Mouse (Mus musculus): ENCODE data around the gene Rbms3. TPM values are rescaled to one million over a fixed set of nuclear protein-coding genes. Genes with fewer than 3 reads are reported as not detected.

Rbms3 gene
- polyA plus RNA-seq, 1 experiment from 2014 or later: 48.9 TPM

DNA sequence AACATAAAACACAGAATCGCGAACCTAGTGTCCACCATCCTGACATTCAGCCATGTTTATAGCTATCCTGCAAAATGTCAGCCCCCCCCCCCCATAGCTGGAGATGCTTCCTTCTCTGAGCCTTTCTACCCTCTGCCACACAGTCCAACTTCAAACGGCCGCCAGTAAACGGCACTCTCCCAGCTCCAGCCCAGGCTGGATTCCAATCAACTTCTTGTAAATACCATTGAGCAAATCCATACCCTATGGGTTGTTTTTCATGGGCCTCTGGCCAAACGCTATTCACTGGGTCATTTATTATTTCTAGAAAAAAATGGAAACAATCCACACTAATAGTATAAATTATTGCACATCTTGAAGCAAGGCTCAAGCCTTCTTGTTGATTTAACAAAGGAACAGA lies 468.6 kb downstream of the Rbms3 start:
- no peak overlapping the region for H3K9ac ChIP-seq (replicated peaks; ENCODE audit: low read depth)
- no peak overlapping the region for H3K4me3 ChIP-seq (ENCODE audit: low read depth, low read length)
- no peak for ATAC-seq
- H3K27ac ChIP-seq (ENCODE audit: low read length): no peak overlapping the region
- no peaks in the 10 kb centered on the region for H3K9me3 ChIP-seq (ENCODE audit: low read length)
- H3K27me3 ChIP-seq (replicated peaks; ENCODE audit: insufficient read depth, low read length): no peaks in the 10 kb centered on the region
- TF ChIP-seq EP300 (IDR thresholded peaks at IDR 0.05) (no peak), CTCF (IDR thresholded peaks at IDR 0.05) (no peak)
- no peaks in the 10 kb centered on the region for H3K36me3 ChIP-seq (ENCODE audit: insufficient read depth, low read length)
- WGBS: 49% methylated on average over 6 of the region's 6 CpGs
- H3K4me2 ChIP-seq (replicated peaks; ENCODE audit: low read depth, low read length): no peak overlapping the region
- peaks cover 9% of the 10 kb centered on the region; the same call in 1 of the 2 replicates for H3K4me1 ChIP-seq (ENCODE audit: insufficient read depth, low read depth, low read length)
- no peak for DNase-seq (ENCODE audit: low spot score)

DNA sequence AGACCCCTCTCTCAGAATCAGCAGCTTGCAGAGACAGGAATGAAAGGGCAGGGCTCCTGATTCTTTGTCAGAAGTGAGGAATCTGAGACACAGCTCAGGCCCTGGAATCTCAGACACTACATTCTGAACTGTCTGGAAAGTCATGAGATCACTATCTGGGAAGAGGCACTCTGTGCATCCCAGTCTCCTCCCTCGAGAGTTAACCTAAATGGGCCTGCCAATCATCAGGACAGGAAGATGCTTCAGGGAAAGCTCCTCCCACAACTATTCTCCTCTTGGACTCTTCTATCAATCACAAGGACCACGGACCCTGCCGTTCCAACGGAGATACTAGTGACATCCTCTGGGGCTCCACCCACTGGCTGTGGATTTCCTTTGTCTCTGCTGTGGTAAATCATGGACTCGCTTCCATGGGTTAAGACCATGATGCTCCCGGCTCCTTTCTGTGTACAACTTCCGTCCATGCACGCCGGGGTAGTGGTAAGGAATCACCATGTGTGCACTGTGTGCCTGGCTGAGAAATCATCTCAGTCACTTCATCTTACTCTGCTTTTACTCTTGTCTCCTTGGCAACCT lies 473.3 kb downstream of the Rbms3 start:
- Histone ChIP-seq H3K9me3 (ENCODE audit: low read length) (no peaks in the 10 kb centered on the region), H3K4me1 (ENCODE audit: insufficient read depth, low read depth, low read length) (no peaks in the 10 kb centered on the region; the same call in 1 of the 2 replicates), H3K4me2 (replicated peaks; ENCODE audit: low read depth, low read length) (no peak overlapping the region), H3K4me3 (ENCODE audit: low read depth, low read length) (no peak overlapping the region), H3K27me3 (replicated peaks; ENCODE audit: insufficient read depth, low read length) (no peaks in the 10 kb centered on the region), H3K9ac (replicated peaks; ENCODE audit: low read depth) (no peak overlapping the region), H3K36me3 (ENCODE audit: insufficient read depth, low read length) (no peaks in the 10 kb centered on the region), H3K27ac (ENCODE audit: low read length) (0 out of 2 replicates have a peak overlapping the region, but pooled peaks have one; percentile 2)
- ATAC-seq (peak; percentile 37), DNase-seq (ENCODE audit: low spot score) (peak; percentile 26)
- TF ChIP-seq EP300 (IDR thresholded peaks at IDR 0.05) (no peak), CTCF (IDR thresholded peaks at IDR 0.05) (no peak)
- 55% methylated on average over 9 of the region's 9 CpGs for WGBS

DNA sequence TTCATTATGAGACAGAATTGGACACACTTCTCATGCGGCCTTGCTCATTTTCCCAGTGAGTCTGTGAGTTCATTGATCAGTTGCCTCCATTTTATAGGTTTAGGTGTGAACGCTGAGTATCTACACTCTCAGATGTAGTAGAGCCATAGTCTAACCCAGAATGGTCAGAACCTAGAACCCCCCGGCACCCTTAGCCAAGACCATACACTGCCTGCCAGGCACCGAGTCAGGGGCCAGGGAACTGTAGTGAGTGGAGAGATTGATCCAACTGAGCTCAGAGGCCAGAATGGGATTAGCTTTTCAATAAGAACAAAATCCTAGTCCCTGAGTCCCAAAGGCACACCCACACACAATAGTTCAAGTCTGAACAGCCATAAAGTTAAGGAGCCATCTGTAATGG lies 475.1 kb downstream of the Rbms3 start:
- H3K9ac ChIP-seq (replicated peaks; ENCODE audit: low read depth): no peak overlapping the region
- no peak overlapping the region for H3K4me3 ChIP-seq (ENCODE audit: low read depth, low read length)
- TF ChIP-seq EP300 (IDR thresholded peaks at IDR 0.05) (no peak), CTCF (IDR thresholded peaks at IDR 0.05) (no peak)
- no peaks in the 10 kb centered on the region for H3K9me3 ChIP-seq (ENCODE audit: low read length)
- ATAC-seq: no peak
- H3K4me1 ChIP-seq (ENCODE audit: insufficient read depth, low read depth, low read length): no peaks in the 10 kb centered on the region; the same call in 1 of the 2 replicates
- H3K27me3 ChIP-seq (replicated peaks; ENCODE audit: insufficient read depth, low read length): no peaks in the 10 kb centered on the region
- no peak overlapping the region for H3K27ac ChIP-seq (ENCODE audit: low read length)
- WGBS: 96% methylated on average over 4 of the region's 4 CpGs
- H3K36me3 ChIP-seq (ENCODE audit: insufficient read depth, low read length): no peaks in the 10 kb centered on the region
- H3K4me2 ChIP-seq (replicated peaks; ENCODE audit: low read depth, low read length): no peak overlapping the region
- DNase-seq (ENCODE audit: low spot score): no peak

DNA sequence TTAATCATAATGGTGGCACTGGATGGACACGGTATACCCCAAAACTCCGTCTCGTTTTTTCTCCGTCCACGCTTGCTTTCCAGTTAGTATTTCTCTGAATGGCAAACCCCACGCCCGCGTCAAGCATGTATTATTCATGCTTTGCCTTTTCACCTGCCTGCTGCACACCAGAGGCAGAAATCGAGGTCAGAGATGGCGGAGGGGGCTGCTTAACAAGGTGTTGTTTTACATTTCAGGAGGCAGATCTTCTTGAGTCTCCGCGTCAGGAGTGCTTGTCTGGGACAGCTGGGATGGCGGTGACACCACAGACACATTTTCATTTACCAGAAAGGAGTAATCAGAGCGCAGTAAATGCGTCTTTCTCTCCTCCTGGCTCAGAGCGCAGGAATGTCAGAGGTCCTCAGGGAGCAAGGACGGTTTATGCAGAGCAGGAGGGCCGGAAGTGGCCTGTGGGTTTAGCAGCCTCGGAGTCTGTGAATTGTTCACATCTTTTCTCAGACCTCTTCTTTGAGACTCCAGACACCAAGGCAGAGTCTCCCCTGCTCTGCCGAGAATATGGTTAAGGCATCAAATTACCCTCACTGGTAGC lies 475.9 kb downstream of the Rbms3 start:
- Histone ChIP-seq H3K4me1 (ENCODE audit: insufficient read depth, low read depth, low read length) (no peaks in the 10 kb centered on the region; the same call in 1 of the 2 replicates), H3K36me3 (ENCODE audit: insufficient read depth, low read length) (no peaks in the 10 kb centered on the region), H3K4me3 (ENCODE audit: low read depth, low read length) (no peak overlapping the region), H3K27me3 (replicated peaks; ENCODE audit: insufficient read depth, low read length) (no peaks in the 10 kb centered on the region), H3K9me3 (ENCODE audit: low read length) (no peaks in the 10 kb centered on the region), H3K27ac (ENCODE audit: low read length) (no peak overlapping the region), H3K9ac (replicated peaks; ENCODE audit: low read depth) (no peak overlapping the region), H3K4me2 (replicated peaks; ENCODE audit: low read depth, low read length) (no peak overlapping the region)
- no peak for ATAC-seq
- 62% methylated on average over 20 of the region's 20 CpGs for WGBS
- DNase-seq (ENCODE audit: low spot score): no peak
- TF ChIP-seq CTCF (IDR thresholded peaks at IDR 0.05) (no peak), EP300 (IDR thresholded peaks at IDR 0.05) (no peak)

DNA sequence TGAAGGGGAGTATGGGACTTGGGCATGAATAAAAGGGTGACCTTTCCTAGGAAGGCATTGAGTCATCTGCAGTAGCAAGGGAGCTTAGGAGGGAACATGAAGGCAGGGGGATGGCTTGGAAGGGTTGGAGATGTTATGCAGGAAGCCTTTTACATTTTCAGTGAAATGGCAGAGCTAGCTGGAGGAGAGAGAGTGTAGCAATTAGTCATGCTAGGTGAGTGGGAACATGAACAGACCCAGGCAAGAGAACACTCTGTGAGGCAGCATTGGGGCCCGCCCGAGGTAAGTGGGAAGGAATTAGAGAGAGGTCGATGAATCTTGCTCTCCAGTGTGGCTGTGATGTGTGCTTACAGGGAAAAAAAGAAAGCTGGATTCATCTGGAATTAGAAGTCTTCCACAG lies 477.8 kb downstream of the Rbms3 start:
- DNase-seq (ENCODE audit: low spot score): no peak
- no peak overlapping the region for H3K27ac ChIP-seq (ENCODE audit: low read length)
- H3K4me3 ChIP-seq (ENCODE audit: low read depth, low read length): no peak overlapping the region
- H3K36me3 ChIP-seq (ENCODE audit: insufficient read depth, low read length): no peaks in the 10 kb centered on the region
- no peaks in the 10 kb centered on the region for H3K27me3 ChIP-seq (replicated peaks; ENCODE audit: insufficient read depth, low read length)
- WGBS: 64% methylated on average over 3 of the region's 3 CpGs
- ATAC-seq: no peak
- no peaks in the 10 kb centered on the region for H3K9me3 ChIP-seq (ENCODE audit: low read length)
- H3K4me2 ChIP-seq (replicated peaks; ENCODE audit: low read depth, low read length): no peak overlapping the region
- no peak overlapping the region for H3K9ac ChIP-seq (replicated peaks; ENCODE audit: low read depth)
- TF ChIP-seq CTCF (IDR thresholded peaks at IDR 0.05) (no peak), EP300 (IDR thresholded peaks at IDR 0.05) (no peak)
- no peaks in the 10 kb centered on the region; the same call in 1 of the 2 replicates for H3K4me1 ChIP-seq (ENCODE audit: insufficient read depth, low read depth, low read length)

DNA sequence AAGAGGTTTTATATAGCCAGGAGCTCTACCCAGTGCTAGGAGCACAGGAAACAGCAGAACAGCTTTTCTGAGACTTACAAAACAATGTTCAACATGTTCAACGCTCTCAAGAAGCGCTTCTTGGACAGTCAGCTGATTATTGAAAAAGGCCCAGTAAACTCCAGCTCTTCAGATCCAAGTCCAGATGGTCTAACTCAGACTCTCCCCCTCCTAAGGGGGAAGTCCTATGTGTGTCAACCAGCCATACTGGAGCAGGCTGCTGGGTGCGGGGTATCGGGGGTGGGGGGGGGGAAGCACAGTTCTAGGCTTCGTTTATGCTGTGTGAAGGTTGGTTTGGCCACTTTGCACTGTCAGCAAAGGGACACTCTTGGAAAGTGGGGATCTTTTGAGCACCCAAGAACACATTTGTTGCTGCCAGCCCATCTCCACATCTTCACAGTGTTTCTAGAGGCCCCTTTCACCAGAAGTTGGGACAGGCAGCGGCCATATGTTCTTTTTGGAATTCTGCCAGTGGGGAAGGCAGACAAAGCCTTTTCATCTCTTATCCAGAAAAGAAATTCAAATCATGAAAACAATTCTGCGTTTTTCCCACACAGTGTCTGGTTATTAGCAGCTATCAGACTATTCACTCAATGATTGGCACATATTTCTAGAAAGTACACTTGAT lies 485.5 kb downstream of the Rbms3 start:
- ATAC-seq (peak; percentile 90), DNase-seq (ENCODE audit: low spot score) (peak; percentile 81)
- H3K27ac ChIP-seq (ENCODE audit: low read length): peak overlapping the region; percentile 43

More for the DNA sequence above, 485.5 kb downstream of the Rbms3 start:
- H3K4me1 ChIP-seq (ENCODE audit: insufficient read depth, low read depth, low read length): 0 out of 2 replicates have a peak, but pooled peaks cover 3% of the 10 kb centered on the region
- 61% methylated on average over 7 of the region's 7 CpGs for WGBS
- TF ChIP-seq CTCF (IDR thresholded peaks at IDR 0.05) (no peak), EP300 (IDR thresholded peaks at IDR 0.05) (no peak)
- H3K4me2 ChIP-seq (replicated peaks; ENCODE audit: low read depth, low read length): no peak overlapping the region
- H3K4me3 ChIP-seq (ENCODE audit: low read depth, low read length): no peak overlapping the region
- H3K27me3 ChIP-seq (replicated peaks; ENCODE audit: insufficient read depth, low read length): no peaks in the 10 kb centered on the region
- H3K9ac ChIP-seq (replicated peaks; ENCODE audit: low read depth): no peak overlapping the region
- no peaks in the 10 kb centered on the region for H3K9me3 ChIP-seq (ENCODE audit: low read length)
- H3K36me3 ChIP-seq (ENCODE audit: insufficient read depth, low read length): no peaks in the 10 kb centered on the region
